Comparison of ENCODE assay signal across 8 mouse cellular contexts in genomic region chr3:142282706-142283105, GRCm38 (mm10).
DNase-seq lines count a peak whose midpoint lies in the region; ATAC-seq and TF ChIP-seq lines count a peak whose summit lies in the region.

No protein-coding gene starts in this region.

- H3K27ac ChIP-seq in cerebellum, adult 2 months (ENCODE audit: insufficient read depth, low read length) = no peak overlapping the region
- no peak overlapping the region for H3K27ac ChIP-seq in forebrain, postnatal 0 days (ENCODE audit: low read depth, low read length)
- no peak overlapping the region for H3K27ac ChIP-seq in hindbrain, embryonic 15.5 days (replicated peaks)

- peak; percentile 88 for TF ChIP-seq CTCF in Patski (IDR thresholded peaks at IDR 0.05)
- peak; percentile 77 for TF ChIP-seq CTCF in cerebellum, adult 2 months (IDR thresholded peaks at IDR 0.05; ENCODE audit: borderline replicate concordance, insufficient read depth, low read depth, low read length)
- TF ChIP-seq CTCF in forebrain, postnatal 0 days (IDR thresholded peaks at IDR 0.05; ENCODE audit: low read depth) = peak; percentile 78

- H3K9ac ChIP-seq in forebrain, postnatal 0 days = no peak overlapping the region
- H3K9ac ChIP-seq in hindbrain, embryonic 15.5 days = no peak overlapping the region

- TF ChIP-seq POLR2A in cerebellum, adult 2 months (IDR thresholded peaks at IDR 0.05; ENCODE audit: borderline replicate concordance, insufficient read depth, low read length) = no peak

- POLR2A ChIA-PET in Patski (lab: Charles Lee) = interaction anchor here (0.7 to 1.1 kb wide), 3 partner anchors 16 to 81 kb away, joined by 4 to 6 read pairs (median 6); no protein-coding TSS in a partner anchor

- no peaks in the 10 kb centered on the region for H3K9me3 ChIP-seq in forebrain, postnatal 0 days (ENCODE audit: low read length)
- H3K9me3 ChIP-seq in hindbrain, embryonic 15.5 days = no peaks in the 10 kb centered on the region

- H3K27me3 ChIP-seq in Patski = no peaks in the 10 kb centered on the region
- H3K27me3 ChIP-seq in cerebellum, adult 2 months (ENCODE audit: control insufficient read depth, insufficient read depth, low read length) = no peaks in the 10 kb centered on the region
- no peaks in the 10 kb centered on the region for H3K27me3 ChIP-seq in forebrain, postnatal 0 days (ENCODE audit: insufficient read depth, low read length)
- no peaks in the 10 kb centered on the region for H3K27me3 ChIP-seq in hindbrain, embryonic 15.5 days

- peak overlapping the region; percentile 52 for H3K4me3 ChIP-seq in cerebellum, adult 2 months (replicated peaks; ENCODE audit: insufficient read depth, low read depth, low read length)
- no peak overlapping the region; the same call in 1 of the 2 replicates for H3K4me3 ChIP-seq in forebrain, postnatal 0 days (ENCODE audit: low read depth, low read length)
- no peak overlapping the region for H3K4me3 ChIP-seq in hindbrain, embryonic 15.5 days

- H3K4me2 ChIP-seq in forebrain, postnatal 0 days (ENCODE audit: low read depth) = no peak overlapping the region
- H3K4me2 ChIP-seq in hindbrain, embryonic 15.5 days = 0 out of 2 replicates have a peak overlapping the region, but pooled peaks have one; percentile 18

- no peaks in the 10 kb centered on the region for H3K36me3 ChIP-seq in forebrain, postnatal 0 days (ENCODE audit: insufficient read depth)
- H3K36me3 ChIP-seq in hindbrain, embryonic 15.5 days = no peaks in the 10 kb centered on the region

- CTCF ChIA-PET in Patski (lab: Charles Lee) = interaction anchor here (0.8 to 4.4 kb wide), 23 partner anchors 10 to 196 kb away, joined by 3 to 29 read pairs (median 5); no protein-coding TSS in a partner anchor

- H3K4me1 ChIP-seq in cerebellum, adult 2 months (ENCODE audit: control insufficient read depth, insufficient read depth, low read length) = no peaks in the 10 kb centered on the region
- no peaks in the 10 kb centered on the region for H3K4me1 ChIP-seq in forebrain, postnatal 0 days (ENCODE audit: insufficient read depth)
- no peaks in the 10 kb centered on the region for H3K4me1 ChIP-seq in hindbrain, embryonic 15.5 days (replicated peaks)

- WGBS in cerebellum, adult 2 months = 15% methylated on average over 9 of the region's 9 CpGs
- 34% methylated on average over 9 of the region's 9 CpGs for WGBS in forebrain, postnatal 0 days
- 50% methylated on average over 9 of the region's 9 CpGs for WGBS in hindbrain, embryonic 15.5 days

- ATAC-seq in Patski = peak; percentile 58
- ATAC-seq in forebrain, postnatal 0 days = peak; percentile 94
- ATAC-seq in hindbrain, embryonic 15.5 days (ENCODE audit: low FRiP score, low read depth) = peak; percentile 90; the same call in 1 of the 2 replicates

- in situ Hi-C loops in Patski (cut with MboI; ENCODE audit: low pct_unique_long_range_greater_than_20kb) = no loop called here

- DNase-seq in Patski (ENCODE audit: low read depth, low spot score) = no peak
- peak; percentile 56 to 57 for DNase-seq in cerebellum, adult 2 months
- peak; percentile 78 for DNase-seq in forebrain, postnatal 0 days
- DNase-seq in left cerebral cortex, adult 11 months (ENCODE audit: low spot score) = peak; percentile 62
- DNase-seq in lung, postnatal 25 days (ENCODE audit: low spot score) = peak; percentile 47
- DNase-seq in retina, postnatal 1 day = peak; percentile 76
- DNase-seq in yolk sac, embryonic 10.5 days (ENCODE audit: low spot score) = no peak

Comparison
In these comparisons a context has a peak if more than half of its experiments do, and no peak if none do; other contexts are left out.
1. DNase-seq: peak in cerebellum, adult 2 months (2 of 2), forebrain, postnatal 0 days (single experiment), left cerebral cortex, adult 11 months (single experiment), lung, postnatal 25 days (single experiment) and retina, postnatal 1 day (single experiment); none in Patski (single experiment) and yolk sac, embryonic 10.5 days (single experiment).
2. Peak in every context shown above with its lines, with median percentiles within 50 percentile points of each other: ATAC-seq and CTCF ChIP-seq.